Comparison of ENCODE assay signal across 10 mouse cellular contexts in the genomic region with DNA sequence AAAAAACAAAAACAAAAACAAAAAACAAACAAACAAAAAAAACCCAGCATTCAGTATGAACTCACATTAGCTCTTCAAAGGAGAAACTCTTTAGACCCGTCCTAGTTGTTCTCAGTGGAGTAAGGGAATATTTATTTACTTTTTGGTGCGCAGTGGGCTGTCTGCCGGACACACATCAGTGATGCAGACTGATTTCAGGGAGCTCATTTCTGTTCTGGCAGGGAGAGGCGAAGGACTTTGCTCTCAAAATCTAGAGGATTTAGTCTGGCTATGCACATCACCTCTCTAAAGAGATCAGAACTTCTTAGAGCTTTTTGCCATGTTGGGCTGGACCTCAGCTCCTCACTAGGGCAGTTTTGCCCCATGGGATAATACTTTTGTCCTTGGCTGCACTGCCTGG. TPM values are rescaled to one million over a fixed set of nuclear protein-coding genes. Genes with fewer than 3 reads are reported as not detected.
DNase-seq lines count a peak whose midpoint lies in the region; ATAC-seq and TF ChIP-seq lines count a peak whose summit lies in the region.
"Had no signal": no experiment of that assay in that cellular context is flagged by ENCODE, and none has a peak within 500 bp of the region (broad histone marks: within the 10 kb centered on the region; RNA-seq: fewer than 3 reads in every experiment).

No protein-coding gene starts in this region.

- no peaks in the 10 kb centered on the region for H3K9me3 ChIP-seq in kidney, embryonic 14.5 days (ENCODE audit: control insufficient read depth, low read length)
- peaks cover 6% of the 10 kb centered on the region; the same call in 1 of the 2 replicates for H3K9me3 ChIP-seq in forebrain, embryonic 12.5 days
- no peaks in the 10 kb centered on the region for H3K9me3 ChIP-seq in intestine, postnatal 0 days (ENCODE audit: control insufficient read depth)
- no peaks in the 10 kb centered on the region for H3K9me3 ChIP-seq in midbrain, embryonic 15.5 days

- 33% methylated on average over 4 of the region's 4 CpGs for WGBS in kidney, embryonic 14.5 days
- WGBS in forebrain, embryonic 12.5 days, result 58% methylated on average over 4 of the region's 4 CpGs
- WGBS in intestine, postnatal 0 days, result 55% methylated on average over 4 of the region's 4 CpGs
- WGBS in midbrain, embryonic 15.5 days, result 50% methylated on average over 4 of the region's 4 CpGs

- H3K4me1 ChIP-seq in kidney, embryonic 14.5 days (ENCODE audit: control insufficient read depth, insufficient read depth, low read length), result peaks cover 27% of the 10 kb centered on the region
- peaks cover 40% of the 10 kb centered on the region for H3K4me1 ChIP-seq in forebrain, embryonic 12.5 days
- H3K4me1 ChIP-seq in intestine, postnatal 0 days (replicated peaks; ENCODE audit: control insufficient read depth, insufficient read depth, low read length), result no peaks in the 10 kb centered on the region
- H3K4me1 ChIP-seq in midbrain, embryonic 15.5 days, result peaks cover 46% of the 10 kb centered on the region

- H3K4me3 ChIP-seq in kidney, embryonic 14.5 days (ENCODE audit: low read length), result peak overlapping the region; percentile 82
- H3K4me3 ChIP-seq in forebrain, embryonic 12.5 days (replicated peaks), result peak overlapping the region; percentile 89
- H3K4me3 ChIP-seq in intestine, postnatal 0 days (ENCODE audit: low read depth, low read length), result no peak overlapping the region
- peak overlapping the region; percentile 74 for H3K4me3 ChIP-seq in midbrain, embryonic 15.5 days

- H3K36me3 ChIP-seq in kidney, embryonic 14.5 days (ENCODE audit: control insufficient read depth, insufficient read depth, low read length), result peaks cover 19% of the 10 kb centered on the region
- H3K36me3 ChIP-seq in forebrain, embryonic 12.5 days (replicated peaks), result peaks cover 30% of the 10 kb centered on the region
- H3K36me3 ChIP-seq in intestine, postnatal 0 days (ENCODE audit: control insufficient read depth, insufficient read depth), result no peaks in the 10 kb centered on the region
- H3K36me3 ChIP-seq in midbrain, embryonic 15.5 days (replicated peaks), result no peaks in the 10 kb centered on the region

- DNase-seq in kidney, adult 18-20 months, result no peak
- no peak for DNase-seq in yolk sac, embryonic 10.5 days (ENCODE audit: low spot score)
- no peak for DNase-seq in frontal cortex, postnatal 10 days (ENCODE audit: low spot score in 2 of 2)

- H3K4me2 ChIP-seq in kidney, embryonic 14.5 days (replicated peaks; ENCODE audit: low read depth, low read length), result peak overlapping the region; percentile 69
- peak overlapping the region; percentile 74 for H3K4me2 ChIP-seq in forebrain, embryonic 12.5 days
- peak overlapping the region; percentile 14 for H3K4me2 ChIP-seq in intestine, postnatal 0 days (replicated peaks; ENCODE audit: low read depth)
- H3K4me2 ChIP-seq in midbrain, embryonic 15.5 days, result peak overlapping the region; percentile 86

- no peak for ATAC-seq in kidney, embryonic 14.5 days (ENCODE audit: low FRiP score, low TSS enrichment)
- ATAC-seq in forebrain, embryonic 12.5 days (ENCODE audit: low FRiP score), result no peak
- no peak for ATAC-seq in intestine, postnatal 0 days
- no peak for ATAC-seq in midbrain, embryonic 15.5 days (replicated peaks)
- ATAC-seq in monocyte, adult 5-6 weeks (replicated peaks; ENCODE audit: insufficient number of reproducible peaks, low FRiP score, low TSS enrichment, poor library complexity, severe bottlenecking), result no peak

- H3K27ac ChIP-seq in kidney, embryonic 14.5 days (ENCODE audit: low read depth, low read length), result no peak overlapping the region
- H3K27ac ChIP-seq in forebrain, embryonic 12.5 days, result 0 out of 2 replicates have a peak overlapping the region, but pooled peaks have one; percentile 47
- H3K27ac ChIP-seq in intestine, postnatal 0 days (ENCODE audit: low read depth, low read length), result no peak overlapping the region
- H3K27ac ChIP-seq in midbrain, embryonic 15.5 days, result no peak overlapping the region
- H3K27ac ChIP-seq: macrophage had no signal

- no peak for TF ChIP-seq CTCF in intestine, postnatal 0 days (IDR thresholded peaks at IDR 0.05; ENCODE audit: low read depth)

- no peaks in the 10 kb centered on the region for H3K27me3 ChIP-seq in kidney, embryonic 14.5 days (ENCODE audit: control insufficient read depth, insufficient read depth, low read length)
- peaks cover 11% of the 10 kb centered on the region; the same call in 1 of the 2 replicates for H3K27me3 ChIP-seq in forebrain, embryonic 12.5 days
- H3K27me3 ChIP-seq in intestine, postnatal 0 days (replicated peaks; ENCODE audit: control insufficient read depth, insufficient read depth, low read length), result no peaks in the 10 kb centered on the region
- peaks cover 3% of the 10 kb centered on the region; the same call in 1 of the 2 replicates for H3K27me3 ChIP-seq in midbrain, embryonic 15.5 days (replicated peaks)

- H3K9ac ChIP-seq in kidney, embryonic 14.5 days (ENCODE audit: low read depth, low read length), result peak overlapping the region; percentile 50; the same call in 1 of the 2 replicates
- peak overlapping the region; percentile 50 for H3K9ac ChIP-seq in forebrain, embryonic 12.5 days
- H3K9ac ChIP-seq in intestine, postnatal 0 days (ENCODE audit: low read depth, low read length), result no peak overlapping the region
- H3K9ac ChIP-seq in midbrain, embryonic 15.5 days, result no peak overlapping the region; the same call in 1 of the 2 replicates

RNA-seq across cellular contexts. Expression of a gene that starts 2.1 kb away (rescaled TPM):
- polyA plus RNA-seq in kidney, embryonic 14.5 days (2014; fragmentation: Nextera tagmentation; extraction: Ambion mirVana), result 10.3 and 16.6 TPM in 2 replicates
- polyA plus RNA-seq in forebrain, embryonic 12.5 days (2016; fragmentation: Nextera tagmentation; extraction: Ambion mirVana), result 16.6 and 17.9 TPM in 2 replicates
- 1.9 and 2.0 TPM in 2 replicates for polyA plus RNA-seq in intestine, postnatal 0 days (2015; fragmentation: Nextera tagmentation; extraction: Ambion mirVana)
- 7.3 TPM in 2 replicates for polyA plus RNA-seq in midbrain, embryonic 15.5 days (2015; fragmentation: Nextera tagmentation; extraction: Ambion mirVana)
- total RNA-seq in monocyte, adult 5-6 weeks (2017), result not detected in 3 replicates
- total RNA-seq: granulocyte monocyte progenitor cell, adult 5-6 weeks had no signal
- polyA plus RNA-seq: macrophage had no signal

Comparison
In these comparisons a context has a peak if more than half of its experiments do, and no peak if none do; other contexts are left out.
1. H3K4me2 ChIP-seq: peak in every context shown above with its lines; median percentile 86 in midbrain, embryonic 15.5 days; 74 in forebrain, embryonic 12.5 days; 69 in kidney, embryonic 14.5 days; 14 in intestine, postnatal 0 days.
2. H3K9ac ChIP-seq: peak in kidney, embryonic 14.5 days (single experiment) and forebrain, embryonic 12.5 days (single experiment); none in intestine, postnatal 0 days (single experiment) and midbrain, embryonic 15.5 days (single experiment).